Mouse (Mus musculus) inflammation-experienced regulatory T-cells (primary cell): Measurements from ENCODE around the gene Yipf4. TPM values are rescaled to one million over a fixed set of nuclear protein-coding genes. Genes with fewer than 3 reads are reported as not detected.

Experiments used
- polyA plus RNA-seq, 2 experiments: library from polyadenylated mRNA; unstranded; fragments of 100-300 nt; shearing (Covaris generic); gene quantifications; one replicate each; pipeline ENCODE4 v1.2.1; 2017

Gene Yipf4
- polyA plus RNA-seq: 100 to 1,000 TPM; 102 to 103 TPM

DNA sequence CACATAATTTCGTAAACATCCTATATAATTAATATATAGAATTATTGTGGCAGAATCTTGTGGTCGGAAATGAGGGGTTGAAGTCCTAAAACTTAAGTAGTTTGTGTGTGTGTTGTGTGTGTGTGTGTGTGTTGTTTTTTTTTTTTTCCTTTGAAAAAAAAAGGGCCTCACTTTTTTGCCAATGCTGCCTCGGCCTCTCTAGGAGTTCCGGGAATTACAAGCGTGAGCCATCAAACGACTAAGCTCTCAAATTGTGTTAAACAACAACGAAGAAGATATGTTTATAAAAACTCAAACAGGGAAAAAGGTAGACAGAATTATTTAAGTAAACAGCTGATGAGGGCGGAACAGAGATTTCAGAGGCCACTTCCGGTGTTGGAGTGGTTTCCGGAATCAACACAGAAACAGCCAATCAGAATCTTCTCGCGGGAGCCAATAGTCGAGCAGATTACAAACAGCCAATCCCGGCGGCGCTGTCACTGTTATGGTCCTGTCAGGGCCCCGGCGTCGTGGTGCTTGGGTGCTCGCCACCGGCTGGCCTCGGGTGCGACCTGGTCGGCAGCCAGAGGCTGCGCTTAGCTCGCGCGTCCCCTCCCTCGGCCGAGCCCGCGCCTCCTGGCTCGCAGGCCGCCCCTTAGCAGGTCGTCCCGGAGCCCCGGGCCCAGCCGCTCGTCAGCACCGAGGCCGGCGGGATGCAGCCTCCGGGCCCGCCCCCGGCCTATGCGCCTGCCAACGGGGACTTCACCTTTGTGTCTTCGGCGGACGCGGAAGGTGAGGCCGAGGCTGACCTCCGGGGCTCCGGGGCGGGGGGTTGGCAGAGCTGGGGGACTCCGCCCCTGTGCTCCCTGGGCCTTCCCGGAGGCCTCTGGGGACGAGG, at the start of gene Yipf4:
TSS of gene Yipf4 (plus strand) at position 470 of the 877 bp plus-strand sequence.

DNA sequence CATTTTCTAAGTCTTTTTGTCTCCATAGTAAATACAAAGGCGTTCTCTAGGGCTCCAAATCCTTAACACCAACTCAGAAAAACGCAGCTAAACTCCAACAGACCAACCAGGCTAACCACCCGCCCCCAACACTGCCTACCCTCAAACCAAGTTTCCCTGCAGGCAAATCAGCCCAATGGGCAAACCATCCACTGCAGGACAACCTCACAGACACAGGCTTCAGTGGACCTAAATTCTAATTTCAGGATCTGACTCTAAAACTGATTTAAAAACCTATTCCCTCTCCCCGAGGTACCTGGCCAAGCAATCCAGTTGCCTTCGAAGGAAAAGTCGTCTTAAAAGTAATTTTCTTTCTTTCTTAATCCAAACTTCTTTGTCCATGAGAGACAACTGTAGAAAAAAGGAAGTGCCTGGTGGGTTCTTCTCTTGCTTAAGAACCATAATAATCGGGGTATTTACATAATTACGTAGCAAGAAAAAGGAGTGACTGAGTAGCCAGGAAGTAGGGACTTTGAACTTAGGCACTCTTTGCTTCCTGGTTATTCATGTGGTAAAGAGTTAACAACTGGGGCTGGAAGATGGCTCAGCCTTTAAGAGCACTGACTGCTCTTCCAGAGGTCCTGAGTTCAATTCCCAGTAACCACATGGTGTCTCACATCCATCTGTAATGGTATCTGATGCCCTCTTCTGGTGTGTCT, 30.4 kb upstream of the Yipf4 start, which contains the start of gene Nlrc4:
TSS of gene Nlrc4 (minus strand) at position 432 of the 698 bp plus-strand sequence.

DNA sequence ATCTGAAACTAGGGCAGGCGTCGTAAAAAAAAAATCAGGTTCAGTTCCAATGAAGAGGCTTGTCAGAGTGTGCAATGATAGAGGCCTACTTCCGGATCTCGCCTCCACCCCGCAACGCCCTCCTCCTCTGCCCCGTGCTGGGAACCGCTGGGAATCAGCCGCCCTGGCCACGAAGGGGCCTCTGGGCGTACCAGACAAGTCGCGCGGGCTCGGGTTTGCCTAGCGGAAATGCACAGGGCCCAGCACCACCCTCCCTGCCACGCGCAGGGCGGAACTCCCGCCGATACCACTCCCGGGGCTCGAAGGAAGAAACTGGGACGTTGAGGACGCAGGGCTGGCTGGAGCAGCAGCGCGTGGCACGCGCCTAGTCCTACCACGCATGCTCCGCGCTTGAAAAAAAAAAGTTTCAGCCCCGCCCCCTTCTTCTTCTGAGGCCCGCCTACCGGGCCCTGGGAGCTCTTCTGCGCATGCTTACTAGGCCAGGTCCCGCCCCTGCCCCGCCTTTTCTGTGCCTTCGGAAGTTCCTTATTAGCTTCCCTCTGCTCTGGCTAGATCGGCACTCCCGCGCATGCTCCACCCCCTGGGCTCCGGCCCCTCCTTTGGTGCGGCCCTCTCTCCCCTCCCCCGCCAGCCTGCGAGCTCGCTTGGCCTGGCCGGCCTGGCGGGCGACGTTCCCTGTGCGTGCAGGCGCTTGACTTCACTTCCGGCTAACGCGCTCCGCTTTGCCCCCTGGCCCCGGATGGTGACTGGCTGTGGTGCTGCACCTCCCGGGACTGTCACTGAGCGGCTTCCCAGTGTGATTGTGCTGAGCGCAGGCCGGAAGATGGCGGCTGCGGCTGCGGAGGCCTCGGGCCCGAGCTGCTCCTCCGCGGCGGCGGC, 38.7 kb downstream of the Yipf4 start, which contains the start of gene Birc6:
TSS of gene Birc6 (plus strand) at position 567 of the 879 bp plus-strand sequence.

Other genes with a start within 250 kb of the Yipf4 start
- 10 to 100 TPM; 41.7 to 45.0 TPM for gene Memo1, start 194.0 kb upstream of the Yipf4 start, polyA plus RNA-seq
- 100 to 1,000 TPM; 101 to 131 TPM for gene Dpy30, start 165.5 kb upstream of the Yipf4 start, polyA plus RNA-seq
- 10 to 100 TPM; 25.6 to 28.6 TPM for gene Spast, start 150.5 kb upstream of the Yipf4 start, polyA plus RNA-seq
- 10 to 100 TPM; 30.4 to 31.4 TPM for gene Slc30a6, start 93.9 kb upstream of the Yipf4 start, polyA plus RNA-seq
- under 1 TPM; 0.70 to 0.93 TPM for gene Nlrc4, start 30.4 kb upstream of the Yipf4 start, polyA plus RNA-seq
- gene Birc6, start 38.8 kb downstream of the Yipf4 start, polyA plus RNA-seq: 10 to 100 TPM; 55.5 to 65.4 TPM
- 10 to 100 TPM; 30.6 to 35.9 TPM for gene Ttc27, start 228.2 kb downstream of the Yipf4 start, polyA plus RNA-seq